Mouse (Mus musculus): Measurements from ENCODE around the gene Cuedc2. TPM values are rescaled to one million over a fixed set of nuclear protein-coding genes. Genes with fewer than 3 reads are reported as not detected.

Cuedc2 gene
- polyA plus RNA-seq (2016; fragmentation: Nextera tagmentation; extraction: Ambion mirVana) = 97.6 and 99.1 TPM in 2 replicates

DNA sequence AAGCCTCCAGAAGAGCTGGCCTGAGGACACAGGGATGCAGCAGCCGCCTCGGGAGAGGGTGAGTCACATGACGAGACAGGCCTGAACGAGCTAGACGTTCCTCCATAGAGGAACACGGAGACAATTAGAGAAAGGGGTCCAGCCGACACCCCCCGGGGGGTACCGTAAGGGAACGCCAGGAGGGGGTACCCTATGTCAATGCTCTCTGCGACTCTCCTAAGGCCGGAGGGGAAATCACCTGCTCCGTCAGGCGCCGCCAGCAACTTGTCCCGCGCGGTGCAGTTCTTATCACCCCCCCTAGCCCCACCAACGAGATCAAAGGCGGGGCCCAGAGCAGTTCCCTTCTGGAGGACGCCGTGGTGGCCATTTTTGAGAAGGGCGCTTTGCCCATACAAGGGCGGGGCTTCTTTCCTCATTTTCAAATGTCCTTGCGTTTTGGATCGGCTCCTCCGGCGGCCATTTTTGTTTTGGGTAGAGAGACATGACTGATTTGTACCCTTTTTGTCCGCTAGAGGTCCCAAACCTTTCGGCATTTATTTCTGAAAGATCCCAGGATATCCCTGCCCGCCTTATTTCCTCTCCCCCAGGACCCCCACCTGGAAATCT lies at the start of gene Cuedc2:
Gene Cuedc2 (minus strand): TSS at position 372 of the 606 bp plus-strand sequence.
- H3K27me3 ChIP-seq (replicated peaks) = peaks cover 9% of the 10 kb centered on the region
- under 1% methylated on average over 31 of the region's 31 CpGs for WGBS (ENCODE audit: insufficient replicate concordance)
- H3K27ac ChIP-seq = peak within 1 kb of the TSS; percentile 72
- H3K9me3 ChIP-seq (replicated peaks) = no peaks in the 10 kb centered on the region
- H3K36me3 ChIP-seq = no peaks in the 10 kb centered on the region; the same call in 1 of the 2 replicates
- peak within 1 kb of the TSS; percentile 66 for H3K4me3 ChIP-seq
- peak within 1 kb of the TSS; percentile 87 for H3K4me2 ChIP-seq
- peak within 1 kb of the TSS; percentile 82 for H3K9ac ChIP-seq
- peak; percentile 86 for ATAC-seq
- peaks cover 38% of the 10 kb centered on the region for H3K4me1 ChIP-seq

GRCm38 (mm10) chr19:46382275-46382674 lies 43.8 kb upstream of the Cuedc2 start:
- Histone ChIP-seq H3K27ac (no peak overlapping the region), H3K4me2 (no peak overlapping the region), H3K9me3 (replicated peaks) (no peaks in the 10 kb centered on the region), H3K4me3 (no peak overlapping the region), H3K4me1 (no peaks in the 10 kb centered on the region), H3K9ac (no peak overlapping the region), H3K36me3 (peaks cover 100% of the 10 kb centered on the region), H3K27me3 (replicated peaks) (no peaks in the 10 kb centered on the region)
- no peak for ATAC-seq
- 92% methylated on average over 9 of the region's 9 CpGs for WGBS (ENCODE audit: insufficient replicate concordance)

GRCm38 (mm10) chr19:46375891-46376290 lies 37.4 kb upstream of the Cuedc2 start:
- no peak for ATAC-seq

GRCm38 (mm10) chr19:46375489-46375888 lies 37.0 kb upstream of the Cuedc2 start:
- ATAC-seq = no peak
- WGBS (ENCODE audit: insufficient replicate concordance) = 76% methylated on average over 5 of the region's 5 CpGs
- Histone ChIP-seq H3K9me3 (replicated peaks) (no peaks in the 10 kb centered on the region), H3K4me1 (peaks cover 12% of the 10 kb centered on the region), H3K4me3 (no peak overlapping the region), H3K27me3 (replicated peaks) (no peaks in the 10 kb centered on the region), H3K4me2 (no peak overlapping the region), H3K36me3 (peaks cover 85% of the 10 kb centered on the region), H3K27ac (no peak overlapping the region), H3K9ac (no peak overlapping the region)

More at GRCm38 (mm10) chr19:46375891-46376290, 37.4 kb upstream of the Cuedc2 start:
- no peaks in the 10 kb centered on the region for H3K27me3 ChIP-seq (replicated peaks)
- 47% methylated on average over 4 of the region's 4 CpGs for WGBS (ENCODE audit: insufficient replicate concordance)
- no peaks in the 10 kb centered on the region for H3K9me3 ChIP-seq (replicated peaks)
- no peak overlapping the region for H3K4me3 ChIP-seq
- peaks cover 89% of the 10 kb centered on the region for H3K36me3 ChIP-seq
- H3K4me2 ChIP-seq = no peak overlapping the region
- H3K27ac ChIP-seq = no peak overlapping the region
- no peak overlapping the region for H3K9ac ChIP-seq
- H3K4me1 ChIP-seq = peaks cover 12% of the 10 kb centered on the region

GRCm38 (mm10) chr19:46374477-46375088 lies 36.1 kb upstream of the Cuedc2 start:
- H3K4me3 ChIP-seq = no peak overlapping the region
- WGBS (ENCODE audit: insufficient replicate concordance) = 77% methylated on average over 21 of the region's 21 CpGs
- H3K9ac ChIP-seq = no peak overlapping the region
- no peaks in the 10 kb centered on the region for H3K9me3 ChIP-seq (replicated peaks)
- no peaks in the 10 kb centered on the region for H3K27me3 ChIP-seq (replicated peaks)
- H3K36me3 ChIP-seq = peaks cover 79% of the 10 kb centered on the region
- H3K4me1 ChIP-seq = peaks cover 12% of the 10 kb centered on the region
- no peak overlapping the region for H3K4me2 ChIP-seq
- peak; percentile 40; the same call in 1 of the 2 replicates for ATAC-seq
- peak overlapping the region; percentile 12; the same call in 1 of the 2 replicates for H3K27ac ChIP-seq

GRCm38 (mm10) chr19:46369204-46369603 lies 30.7 kb upstream of the Cuedc2 start:
- ATAC-seq = peak; percentile 65
- H3K36me3 ChIP-seq = peaks cover 40% of the 10 kb centered on the region
- 25% methylated on average over 4 of the region's 4 CpGs for WGBS (ENCODE audit: insufficient replicate concordance)

DNA sequence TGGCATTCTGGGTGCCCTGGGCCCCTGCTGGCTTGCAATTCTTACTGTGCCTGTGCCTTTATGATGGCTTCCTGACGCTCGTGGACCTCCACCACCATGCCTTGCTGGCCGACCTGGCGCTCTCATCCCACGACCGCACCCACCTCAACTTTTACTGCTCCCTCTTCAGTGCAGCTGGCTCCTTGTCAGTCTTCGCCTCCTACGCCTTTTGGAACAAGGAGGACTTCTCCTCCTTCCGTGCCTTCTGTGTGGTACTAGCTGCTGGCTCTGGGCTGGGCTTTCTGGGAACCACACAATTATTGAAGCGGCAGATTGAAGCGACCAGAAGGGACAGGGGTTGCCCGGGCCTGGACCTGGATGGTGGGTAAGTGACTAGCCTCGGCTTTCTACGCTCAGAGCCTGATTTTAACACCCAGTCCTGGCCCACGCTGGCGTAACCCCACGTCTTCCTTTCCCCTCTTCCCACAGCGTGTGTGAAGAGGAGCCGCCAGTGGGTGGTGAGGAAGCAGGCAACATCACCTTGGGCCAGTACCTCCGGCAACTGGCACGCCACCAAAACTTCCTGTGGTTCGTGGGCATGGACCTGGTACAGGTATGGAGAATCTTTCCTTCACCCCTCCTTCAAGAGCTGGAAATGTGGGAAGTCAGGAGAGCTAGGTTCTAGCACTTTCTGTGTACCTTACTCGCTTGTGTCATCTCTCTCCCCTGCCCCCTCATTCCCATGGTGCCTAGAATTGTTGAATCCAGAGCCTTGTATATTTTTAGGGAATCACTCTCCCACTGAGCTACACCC lies 29.5 kb upstream of the Cuedc2 start:
- Histone ChIP-seq H3K9me3 (replicated peaks) (no peaks in the 10 kb centered on the region), H3K4me1 (0 out of 2 replicates have a peak, but pooled peaks cover 4% of the 10 kb centered on the region), H3K4me3 (no peak overlapping the region), H3K9ac (no peak overlapping the region), H3K36me3 (peaks cover 30% of the 10 kb centered on the region), H3K27ac (no peak overlapping the region), H3K4me2 (no peak overlapping the region), H3K27me3 (replicated peaks) (no peaks in the 10 kb centered on the region)
- WGBS (ENCODE audit: insufficient replicate concordance) = 83% methylated on average over 23 of the region's 23 CpGs
- no peak for ATAC-seq

More at GRCm38 (mm10) chr19:46369204-46369603, 30.7 kb upstream of the Cuedc2 start:
- no peaks in the 10 kb centered on the region for H3K9me3 ChIP-seq (replicated peaks)
- H3K4me3 ChIP-seq = no peak overlapping the region
- peaks cover 1% of the 10 kb centered on the region; the same call in 1 of the 2 replicates for H3K4me1 ChIP-seq
- H3K9ac ChIP-seq = no peak overlapping the region
- H3K4me2 ChIP-seq = no peak overlapping the region
- no peak overlapping the region for H3K27ac ChIP-seq
- no peaks in the 10 kb centered on the region for H3K27me3 ChIP-seq (replicated peaks)

DNA sequence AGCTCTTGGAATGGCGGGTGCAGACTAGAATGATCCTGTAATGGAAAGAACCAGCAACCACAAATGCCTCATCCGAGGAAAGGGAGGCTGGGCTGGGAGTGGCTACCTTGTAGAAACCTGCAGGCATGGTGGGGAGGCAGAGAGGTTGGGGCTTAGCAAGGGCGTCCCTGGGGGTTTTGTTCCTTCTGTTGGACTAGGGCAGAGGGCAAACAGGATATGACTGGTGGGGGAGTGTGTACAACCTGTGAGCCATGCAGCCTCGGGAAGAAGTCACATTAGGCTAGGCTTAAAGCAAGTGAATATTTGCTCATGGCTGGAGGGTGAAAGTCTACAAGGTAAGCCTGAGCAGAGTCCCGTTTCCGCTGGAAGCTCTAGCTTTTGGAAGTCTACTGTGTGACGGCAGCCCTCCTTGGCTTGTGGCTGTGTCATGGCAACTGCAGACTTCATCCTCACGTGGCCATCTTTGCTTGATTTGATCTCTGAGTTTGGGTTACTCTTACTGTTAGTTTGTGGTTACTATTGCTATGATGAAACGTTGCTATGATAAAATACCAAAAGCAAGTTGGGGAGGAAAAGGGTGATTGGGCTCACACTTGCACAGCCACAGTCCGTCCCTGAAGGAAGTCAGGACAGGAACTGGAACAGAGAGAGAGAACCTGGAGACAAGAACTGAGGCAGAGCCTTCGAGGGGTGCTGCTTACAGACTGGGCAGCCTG lies 24.9 kb upstream of the Cuedc2 start:
- no peak for ATAC-seq
- Histone ChIP-seq H3K36me3 (peaks cover 12% of the 10 kb centered on the region), H3K4me2 (no peak overlapping the region), H3K4me1 (peaks cover 13% of the 10 kb centered on the region), H3K27me3 (replicated peaks) (no peaks in the 10 kb centered on the region), H3K4me3 (no peak overlapping the region), H3K9me3 (replicated peaks) (no peaks in the 10 kb centered on the region), H3K9ac (no peak overlapping the region), H3K27ac (0 out of 2 replicates have a peak overlapping the region, but pooled peaks have one; percentile 36)
- WGBS (ENCODE audit: insufficient replicate concordance) = 65% methylated on average over 11 of the region's 11 CpGs

- no peaks in the 10 kb centered on the region for H3K9me3 ChIP-seq (replicated peaks)
- peaks cover 26% of the 10 kb centered on the region for H3K4me1 ChIP-seq
- no peak overlapping the region for H3K4me2 ChIP-seq
- H3K27me3 ChIP-seq (replicated peaks) = no peaks in the 10 kb centered on the region
- H3K27ac ChIP-seq = no peak overlapping the region
- 0 out of 2 replicates have a peak, but pooled peaks cover 3% of the 10 kb centered on the region for H3K36me3 ChIP-seq
- ATAC-seq = no peak
- no peak overlapping the region for H3K9ac ChIP-seq
- no peak overlapping the region for H3K4me3 ChIP-seq
- WGBS (ENCODE audit: insufficient replicate concordance) = 77% methylated on average over 8 of the region's 8 CpGs
Measured at GRCm38 (mm10) chr19:46362104-46362503, 23.6 kb upstream of the Cuedc2 start.

DNA sequence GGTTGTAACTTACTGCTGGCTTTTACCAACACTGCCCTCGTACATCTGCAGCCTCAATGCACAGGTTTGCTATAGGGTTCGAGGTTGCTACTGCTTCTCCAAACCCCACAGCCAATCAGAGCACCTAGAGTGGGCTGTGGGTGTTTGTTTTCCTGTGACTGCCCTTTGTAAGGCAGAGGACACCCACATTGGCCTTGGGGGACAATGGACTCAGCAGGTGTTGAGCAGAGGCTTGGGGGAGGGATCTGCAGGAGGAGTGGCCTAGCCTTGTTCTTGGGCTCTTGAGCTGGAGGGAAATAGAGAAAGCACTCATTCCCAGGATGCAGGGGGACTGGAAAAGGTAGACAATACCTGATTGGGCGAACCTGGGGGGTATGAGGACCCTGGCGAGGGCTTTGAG lies 19.9 kb upstream of the Cuedc2 start:
- Histone ChIP-seq H3K4me3 (peak overlapping the region; percentile 65), H3K4me1 (peaks cover 35% of the 10 kb centered on the region), H3K36me3 (0 out of 2 replicates have a peak, but pooled peaks cover 3% of the 10 kb centered on the region), H3K4me2 (peak overlapping the region; percentile 84), H3K27ac (peak overlapping the region; percentile 70), H3K9ac (peak overlapping the region; percentile 66; the same call in 1 of the 2 replicates), H3K27me3 (replicated peaks) (no peaks in the 10 kb centered on the region), H3K9me3 (replicated peaks) (no peaks in the 10 kb centered on the region)
- 32% methylated on average over 4 of the region's 4 CpGs for WGBS (ENCODE audit: insufficient replicate concordance)
- ATAC-seq = no peak
